Mouse (Mus musculus) kidney, adult 2 months (tissue): Measurements from ENCODE around the gene Hps6.

Source experiments
- CTCF ChIP-seq: fragments of 200-500 bp; conservative IDR thresholded peaks from 2 replicates; pipeline ENCODE4 v1.5.1; 2011; ENCODE audit warnings: low read depth, mild to moderate bottlenecking, control low read depth, low read length, moderate library complexity, mixed read lengths; ENCODE audit not compliant: insufficient read depth, insufficient read length
- POLR2A ChIP-seq: fragments of 200-500 bp; IDR thresholded peaks from one replicate; pipeline ENCODE4 v1.6.1; 2011; ENCODE audit warnings: low read depth, low read length, control low read depth

DNA sequence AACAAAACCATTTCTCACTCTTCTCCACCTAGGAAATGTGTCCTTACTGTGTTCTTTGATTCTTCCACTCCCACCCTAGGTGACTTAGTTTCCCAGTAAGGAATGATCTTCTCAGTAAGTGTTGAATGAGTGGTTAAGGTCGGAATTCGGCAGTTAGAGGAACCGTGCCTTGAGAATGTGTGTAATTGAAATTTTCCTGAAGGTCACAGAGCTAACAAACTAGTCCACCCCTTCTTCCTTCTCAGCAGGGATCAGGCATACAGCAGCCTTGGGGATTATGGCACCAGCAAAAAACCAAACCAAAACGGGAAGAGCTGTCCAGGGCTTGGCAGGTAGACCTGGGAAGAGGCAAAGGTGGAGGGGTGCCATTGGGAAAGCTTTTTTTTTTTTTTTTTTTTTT, 45.8 kb downstream of the Hps6 start:
- TF ChIP-seq CTCF = no peak
- no peak for TF ChIP-seq POLR2A
